Mouse (Mus musculus) layer of hippocampus, postnatal 14 days (tissue): ENCODE data around the gene Ajuba. TPM values are rescaled to one million over a fixed set of nuclear protein-coding genes. Genes with fewer than 3 reads are reported as not detected.

Source experiments
- DNase-seq, 2 experiments: peaks; one replicate each; pipeline ENCODE4 v3.0.0; 2021 to 2022; ENCODE audit warnings: low spot score in 2 of 2, mixed read lengths in 1 of 2
- microRNA-seq, 2 experiments: library from miRNA; unstranded; fragments of <30 nt; microRNA quantifications; one replicate each; pipeline ENCODE4 v1.2.0; 2021
- total RNA-seq, 2 experiments: library from RNA; stranded (reverse); gene quantifications; 2 replicates each; pipeline ENCODE4 v1.2.3; 2021

Ajuba gene
- total RNA-seq, 2 experiments from 2014 or later = 2.6 to 3.2 TPM

- no peak for DNase-seq
Measured at GRCm38 (mm10) chr14:54553454-54553974, 23.8 kb downstream of the Ajuba start.

GRCm38 (mm10) chr14:54544703-54545102 lies 32.7 kb downstream of the Ajuba start:
- DNase-seq = no peak

- no peak for DNase-seq
Measured at GRCm38 (mm10) chr14:54540771-54541170, 36.6 kb downstream of the Ajuba start.

GRCm38 (mm10) chr14:54538580-54538979 lies 38.8 kb downstream of the Ajuba start:
- DNase-seq = no peak

- DNase-seq = peak; percentile 82 to 86
Measured at GRCm38 (mm10) chr14:54528446-54529111, 48.8 kb downstream of the Ajuba start.

GRCm38 (mm10) chr14:54528007-54528393 lies 49.4 kb downstream of the Ajuba start:
- DNase-seq = no peak

- DNase-seq = peak; percentile 19 to 26
Measured at GRCm38 (mm10) chr14:54527227-54528006, 49.9 kb downstream of the Ajuba start.

GRCm38 (mm10) chr14:54523600-54523999 lies 53.8 kb downstream of the Ajuba start:
- DNase-seq = no peak

Small RNA genes lying within 50 kb of the gene (microRNA-seq; reads per million reads assigned to microRNA genes)
- gene Mir686 = 0 reads per million in 2 experiments

Other genes with a start within 250 kb of the Ajuba start
- 10 to 100 TPM; 57.3 to 59.2 TPM for gene Oxa1l, start 216.7 kb downstream of the Ajuba start, total RNA-seq
- gene Slc7a7, start 159.8 kb downstream of the Ajuba start, total RNA-seq = 1 to 10 TPM; 2.4 to 2.5 TPM
- gene Mrpl52, start 150.6 kb downstream of the Ajuba start, total RNA-seq = 10 to 100 TPM; 92.7 to 96.6 TPM
- 10 to 100 TPM; 20.0 to 29.8 TPM for gene Mmp14, start 145.9 kb downstream of the Ajuba start, total RNA-seq
- 10 to 100 TPM; 40.3 to 45.1 TPM for gene Lrp10, start 113.4 kb downstream of the Ajuba start, total RNA-seq
- 10 to 100 TPM; 31.3 to 33.2 TPM for gene Rem2, start 101.5 kb downstream of the Ajuba start, total RNA-seq
- 10 to 100 TPM; 74.9 to 75.2 TPM for gene Prmt5, start 60.0 kb downstream of the Ajuba start, total RNA-seq
- gene Haus4, start 22.9 kb downstream of the Ajuba start, total RNA-seq = 1 to 10 TPM; 4.1 to 4.2 TPM
- gene 4931414P19Rik, start 28.4 kb upstream of the Ajuba start, total RNA-seq = 1 to 10 TPM; 4.3 to 5.6 TPM
- gene Psmb5, start 40.5 kb upstream of the Ajuba start, total RNA-seq = 100 to 1,000 TPM; 211 to 215 TPM
- under 1 TPM; 0.35 to 0.38 TPM for gene Psmb11, start 43.9 kb upstream of the Ajuba start, total RNA-seq
- not detected for gene Gm17606, start 63.4 kb upstream of the Ajuba start, total RNA-seq
- 10 to 100 TPM; 20.5 to 21.0 TPM for gene Cdh24, start 63.8 kb upstream of the Ajuba start, total RNA-seq
- 10 to 100 TPM; 25.8 to 27.8 TPM for gene 1700123O20Rik, start 108.7 kb upstream of the Ajuba start, total RNA-seq
- 100 to 1,000 TPM; 210 to 221 TPM for gene Acin1, start 109.4 kb upstream of the Ajuba start, total RNA-seq
- gene Gm29776, start 121.3 kb upstream of the Ajuba start, total RNA-seq = under 1 TPM in 1 of 2 experiments, not detected in 1; 0.21 TPM
- gene Cebpe, start 134.6 kb upstream of the Ajuba start, total RNA-seq = not detected
- gene Slc7a8, start 204.4 kb upstream of the Ajuba start, total RNA-seq = 10 to 100 TPM; 66.1 to 66.2 TPM
- not detected for gene Rnf212b, start 236.6 kb upstream of the Ajuba start, total RNA-seq